Comparison of ENCODE assay signal across 9 mouse cellular contexts in genomic region chr2:173409433-173409832, GRCm38 (mm10).
DNase-seq lines count a peak whose midpoint lies in the region; ATAC-seq and TF ChIP-seq lines count a peak whose summit lies in the region.
"Had no signal": no experiment of that assay in that cellular context is flagged by ENCODE, and none has a peak within 500 bp of the region (broad histone marks: within the 10 kb centered on the region; RNA-seq: fewer than 3 reads in every experiment).

No protein-coding gene starts in this region.

- no peak for TF ChIP-seq CTCF in kidney, adult 2 months (conservative IDR thresholded peaks at IDR 0.05; ENCODE audit: insufficient read depth, insufficient read length, low read depth, low read length)
- TF ChIP-seq CTCF in E14TG2a.4 (conservative IDR thresholded peaks at IDR 0.05; ENCODE audit: low read length) = no peak
- no peak for TF ChIP-seq CTCF in cerebellum, adult 2 months (IDR thresholded peaks at IDR 0.05; ENCODE audit: borderline replicate concordance, insufficient read depth, low read depth, low read length)

- TF ChIP-seq POLR2A in kidney, adult 2 months (IDR thresholded peaks at IDR 0.05; ENCODE audit: low read depth, low read length) = no peak
- TF ChIP-seq POLR2A in cerebellum, adult 2 months (IDR thresholded peaks at IDR 0.05; ENCODE audit: borderline replicate concordance, insufficient read depth, low read length) = no peak

- H3K36me3 ChIP-seq in kidney, embryonic 15.5 days = no peaks in the 10 kb centered on the region
- no peaks in the 10 kb centered on the region for H3K36me3 ChIP-seq in kidney, adult 2 months (ENCODE audit: control insufficient read depth, insufficient read depth, low read length)
- no peaks in the 10 kb centered on the region for H3K36me3 ChIP-seq in E14TG2a.4 (ENCODE audit: insufficient read depth, low read length)
- H3K36me3 ChIP-seq: embryonic facial prominence, embryonic 13.5 days had no signal

- peak overlapping the region; percentile 54; the same call in 1 of the 2 replicates for H3K27ac ChIP-seq in kidney, embryonic 15.5 days
- no peak overlapping the region for H3K27ac ChIP-seq in kidney, adult 2 months (ENCODE audit: insufficient read depth, low read depth, low read length)
- H3K27ac ChIP-seq in cerebellum, adult 2 months (ENCODE audit: insufficient read depth, low read length) = no peak overlapping the region
- H3K27ac ChIP-seq: embryonic facial prominence, embryonic 13.5 days had no signal

- no peak overlapping the region for H3K9ac ChIP-seq in kidney, embryonic 15.5 days
- H3K9ac ChIP-seq: embryonic facial prominence, embryonic 13.5 days had no signal

- H3K4me2 ChIP-seq in kidney, embryonic 15.5 days = no peak overlapping the region
- H3K4me2 ChIP-seq: embryonic facial prominence, embryonic 13.5 days had no signal

- ATAC-seq in kidney, embryonic 15.5 days (replicated peaks; ENCODE audit: low FRiP score) = peak; percentile 52; the same call in 1 of the 2 replicates
- ATAC-seq in inflammation-experienced regulatory T-cells, adult 6 months = peak; percentile 95
- no peak for ATAC-seq in erythroid progenitor cell, adult 5-6 weeks (replicated peaks; ENCODE audit: low FRiP score, poor library complexity, severe bottlenecking)

- peaks cover 21% of the 10 kb centered on the region for H3K27me3 ChIP-seq in kidney, embryonic 15.5 days
- H3K27me3 ChIP-seq in kidney, adult 2 months (replicated peaks; ENCODE audit: control insufficient read depth, insufficient read depth, low read length) = no peaks in the 10 kb centered on the region
- peaks cover 24% of the 10 kb centered on the region for H3K27me3 ChIP-seq in E14TG2a.4 (ENCODE audit: insufficient read depth, low read length)
- no peaks in the 10 kb centered on the region; the same call in 1 of the 2 replicates for H3K27me3 ChIP-seq in cerebellum, adult 2 months (ENCODE audit: control insufficient read depth, insufficient read depth, low read length)
- H3K27me3 ChIP-seq: embryonic facial prominence, embryonic 13.5 days had no signal

- H3K9me3 ChIP-seq in kidney, embryonic 15.5 days (replicated peaks) = no peaks in the 10 kb centered on the region
- no peaks in the 10 kb centered on the region for H3K9me3 ChIP-seq in E14TG2a.4 (ENCODE audit: low read length)
- H3K9me3 ChIP-seq: embryonic facial prominence, embryonic 13.5 days had no signal

- H3K4me1 ChIP-seq in kidney, embryonic 15.5 days = peaks cover 41% of the 10 kb centered on the region
- peaks cover 13% of the 10 kb centered on the region for H3K4me1 ChIP-seq in kidney, adult 2 months (ENCODE audit: control insufficient read depth, insufficient read depth, low read length)
- peaks cover 31% of the 10 kb centered on the region for H3K4me1 ChIP-seq in E14TG2a.4 (replicated peaks; ENCODE audit: low read depth, low read length)
- H3K4me1 ChIP-seq in cerebellum, adult 2 months (ENCODE audit: control insufficient read depth, insufficient read depth, low read length) = peaks cover 6% of the 10 kb centered on the region

- no peak for DNase-seq in kidney, adult 2 months
- peak; percentile 39 for DNase-seq in spleen, adult 12 weeks (ENCODE audit: low spot score)
- DNase-seq in cerebellum, adult 2 months = no peak
- DNase-seq in c-Kit-positive CD71-positive TER-119-positive erythroid progenitor cells, embryonic 14.5 days (ENCODE audit: low spot score) = no peak

- 20% methylated on average over 16 of the region's 16 CpGs for WGBS in kidney, embryonic 15.5 days
- WGBS in kidney, adult 2 months = 49% methylated on average over 16 of the region's 16 CpGs
- 33% methylated on average over 16 of the region's 16 CpGs for WGBS in cerebellum, adult 2 months

- H3K4me3 ChIP-seq in kidney, embryonic 15.5 days (replicated peaks) = no peak overlapping the region
- no peak overlapping the region for H3K4me3 ChIP-seq in kidney, adult 2 months (ENCODE audit: insufficient read depth, low read depth, low read length)
- H3K4me3 ChIP-seq in E14TG2a.4 (replicated peaks; ENCODE audit: low read length) = peak overlapping the region; percentile 32; the same call in 1 of the 2 replicates
- H3K4me3 ChIP-seq in cerebellum, adult 2 months (replicated peaks; ENCODE audit: insufficient read depth, low read depth, low read length) = no peak overlapping the region
- H3K4me3 ChIP-seq: embryonic facial prominence, embryonic 13.5 days had no signal
